Mouse (Mus musculus): ENCODE results near the gene Senp5.
"Not testable (repeated sequence)": the region's sequence is repeated elsewhere in the genome, so short reads cannot be mapped to it uniquely, and the experiment has no call there.

Gene Senp5

GRCm38 (mm10) chr16:32002509-32003477, at the start of gene Senp5:
Gene Senp5 (minus strand): TSS chr16:32003287.
- peak; percentile 67 for DNase-seq (ENCODE audit: extremely low read depth, low read depth, low spot score)

GRCm38 (mm10) chr16:32042367-32042766, 39.3 kb upstream of the Senp5 start:
- no peak for DNase-seq (ENCODE audit: extremely low read depth, low read depth, low spot score)

GRCm38 (mm10) chr16:32019678-32020077, 16.6 kb upstream of the Senp5 start:
- DNase-seq (ENCODE audit: extremely low read depth, low read depth, low spot score), result no peak

- DNase-seq (ENCODE audit: extremely low read depth, low read depth, low spot score), result no peak
These were observed 7.2 kb upstream of the Senp5 start for GRCm38 (mm10) chr16:32010330-32010729.

GRCm38 (mm10) chr16:32009913-32010312, 6.8 kb upstream of the Senp5 start:
- peak; percentile 26 for DNase-seq (ENCODE audit: extremely low read depth, low read depth, low spot score)

GRCm38 (mm10) chr16:32008529-32009293, 5.6 kb upstream of the Senp5 start:
- no peak for DNase-seq (ENCODE audit: extremely low read depth, low read depth, low spot score)

GRCm38 (mm10) chr16:32004731-32005130, 1.6 kb upstream of the Senp5 start:
- no peak for DNase-seq (ENCODE audit: extremely low read depth, low read depth, low spot score)

- DNase-seq (ENCODE audit: extremely low read depth, low read depth, low spot score), result no peak
These were observed 6.7 kb downstream of the Senp5 start for GRCm38 (mm10) chr16:31996371-31996770.

GRCm38 (mm10) chr16:31993946-31994345, 9.1 kb downstream of the Senp5 start:
- no peak for DNase-seq (ENCODE audit: extremely low read depth, low read depth, low spot score)

- no peak for DNase-seq (ENCODE audit: extremely low read depth, low read depth, low spot score)
These were observed 9.9 kb downstream of the Senp5 start for GRCm38 (mm10) chr16:31993195-31993594.

GRCm38 (mm10) chr16:31992039-31992438, 11.0 kb downstream of the Senp5 start:
- DNase-seq (ENCODE audit: extremely low read depth, low read depth, low spot score), result no peak

GRCm38 (mm10) chr16:31980946-31981345, 22.1 kb downstream of the Senp5 start:
- no peak for DNase-seq (ENCODE audit: extremely low read depth, low read depth, low spot score)

GRCm38 (mm10) chr16:31979501-31979900, 23.6 kb downstream of the Senp5 start:
- DNase-seq (ENCODE audit: extremely low read depth, low read depth, low spot score), result no peak

GRCm38 (mm10) chr16:31975258-31975657, 27.8 kb downstream of the Senp5 start:
- no peak for DNase-seq (ENCODE audit: extremely low read depth, low read depth, low spot score)

- DNase-seq (ENCODE audit: extremely low read depth, low read depth, low spot score), result no peak
These were observed 39.9 kb downstream of the Senp5 start for GRCm38 (mm10) chr16:31963224-31963623.

GRCm38 (mm10) chr16:31948345-31948774, 54.7 kb downstream of the Senp5 start, which contains the start of the genes 0610012G03Rik and Ncbp2:
Gene 0610012G03Rik (minus strand): TSS chr16:31948494.
Gene Ncbp2 (plus strand): TSS chr16:31948513.
- no peak for DNase-seq (ENCODE audit: extremely low read depth, low read depth, low spot score)

GRCm38 (mm10) chr16:31947901-31948316, 55.2 kb downstream of the Senp5 start:
- no peak for DNase-seq (ENCODE audit: extremely low read depth, low read depth, low spot score)

GRCm38 (mm10) chr16:31947333-31947732, 55.8 kb downstream of the Senp5 start:
- no peak for DNase-seq (ENCODE audit: extremely low read depth, low read depth, low spot score)

GRCm38 (mm10) chr16:31945986-31946385, 57.1 kb downstream of the Senp5 start:
- DNase-seq (ENCODE audit: extremely low read depth, low read depth, low spot score), result not testable (repeated sequence)

- no peak for DNase-seq (ENCODE audit: extremely low read depth, low read depth, low spot score)
These were observed 57.7 kb downstream of the Senp5 start for GRCm38 (mm10) chr16:31945372-31945771.

GRCm38 (mm10) chr16:31944698-31945255, 58.3 kb downstream of the Senp5 start:
- no peak for DNase-seq (ENCODE audit: extremely low read depth, low read depth, low spot score)

All from fat pad, adult 2 months (tissue).